Mouse (Mus musculus) lung, adult 2 months (tissue): ENCODE results near the gene Ppia. TPM values are rescaled to one million over a fixed set of nuclear protein-coding genes. Genes with fewer than 3 reads are reported as not detected.

Experiments
- DNase-seq: peaks from one replicate; pipeline ENCODE4 v3.0.0; 2022
- H3K4me1 ChIP-seq: fragments of 200-500 bp; 2 replicates; pipeline ENCODE4 v1.6.1; 2011; ENCODE audit warnings: low read length; ENCODE audit not compliant: control insufficient read depth, insufficient read depth
- H3K4me3 ChIP-seq: fragments of 200-500 bp; replicated peaks from 2 replicates; pipeline ENCODE3; 2011; ENCODE audit warnings: low read depth, mild to moderate bottlenecking, control low read depth, low read length; ENCODE audit errors: extremely low read depth
- CTCF ChIP-seq: fragments of 200-500 bp; IDR thresholded peaks from 2 replicates; pipeline ENCODE4 v1.5.1; 2011; ENCODE audit warnings: mild to moderate bottlenecking, low read length, control low read depth; ENCODE audit not compliant: insufficient read depth
- POLR2A ChIP-seq: fragments of 200-500 bp; IDR thresholded peaks from 2 replicates; pipeline ENCODE4 v1.6.1; 2011; ENCODE audit warnings: low read depth, mild to moderate bottlenecking, control low read depth, low read length, borderline replicate concordance; ENCODE audit errors: extremely low read depth
- WGBS: fragments of 180-500 bp; shearing (Covaris S2); methylation state at CpG from one replicate; pipeline ENCODE4 v1.1.7; 2018; 5-methylcytosine and 5-hydroxymethylcytosine counted together
- polyA plus RNA-seq: library from polyadenylated mRNA; depleted of rRNA; stranded (reverse); fragments of >200 nt; gene quantifications from 2 replicates; pipeline ENCODE4 v1.2.3, GENCODE M21; 2012

The Ppia gene
- polyA plus RNA-seq, 1 experiment: 532 TPM

- 6% methylated on average over 58 of the region's 60 CpGs for WGBS
- no peak for TF ChIP-seq CTCF
- peak; percentile 88 for TF ChIP-seq POLR2A
- DNase-seq: peak; percentile 93
- Histone ChIP-seq H3K4me3 (peak within 1 kb of the TSS; percentile 93), H3K4me1 (peaks cover 9% of the 10 kb centered on the region; the same call in 1 of the 2 replicates)
Observed at GRCm38 (mm10) chr11:6388726-6389413, 26.4 kb upstream of the Ppia start, which contains the start of gene Zmiz2. Zmiz2 (plus strand) TSS chr11:6389074.

- TF ChIP-seq CTCF (no peak), POLR2A (no peak)
- WGBS: 2% methylated on average over 39 of the region's 43 CpGs
- peak overlapping the region; percentile 93 for H3K4me3 ChIP-seq
- no peak for DNase-seq
- H3K4me1 ChIP-seq: peaks cover 9% of the 10 kb centered on the region; the same call in 1 of the 2 replicates
Observed at GRCm38 (mm10) chr11:6389483-6389921, 25.7 kb upstream of the Ppia start.

- TF ChIP-seq POLR2A: no peak
- Histone ChIP-seq H3K4me3 (no peak overlapping the region), H3K4me1 (peaks cover 9% of the 10 kb centered on the region; the same call in 1 of the 2 replicates)
- no peak for DNase-seq
- 76% methylated on average over 8 of the region's 8 CpGs for WGBS
Observed at GRCm38 (mm10) chr11:6390376-6391053, 24.7 kb upstream of the Ppia start.

GRCm38 (mm10) chr11:6391516-6392276 lies 23.5 kb upstream of the Ppia start:
- TF ChIP-seq POLR2A (no peak), CTCF (no peak)
- Histone ChIP-seq H3K4me1 (peaks cover 9% of the 10 kb centered on the region; the same call in 1 of the 2 replicates), H3K4me3 (no peak overlapping the region)
- 75% methylated on average over 8 of the region's 8 CpGs for WGBS
- DNase-seq: no peak

GRCm38 (mm10) chr11:6392857-6393256 lies 22.4 kb upstream of the Ppia start:
- DNase-seq: no peak
- 60% methylated on average over 6 of the region's 6 CpGs for WGBS
- Histone ChIP-seq H3K4me1 (peaks cover 9% of the 10 kb centered on the region; the same call in 1 of the 2 replicates), H3K4me3 (no peak overlapping the region)
- TF ChIP-seq CTCF (no peak), POLR2A (no peak)

- DNase-seq: no peak
- Histone ChIP-seq H3K4me3 (no peak overlapping the region), H3K4me1 (peaks cover 7% of the 10 kb centered on the region; the same call in 1 of the 2 replicates)
- 54% methylated on average over 1 of the region's 1 CpGs for WGBS
- TF ChIP-seq CTCF: no peak
Observed at GRCm38 (mm10) chr11:6393866-6394265, 21.4 kb upstream of the Ppia start.

GRCm38 (mm10) chr11:6395565-6395964 lies 19.7 kb upstream of the Ppia start:
- TF ChIP-seq CTCF: no peak
- TF ChIP-seq POLR2A: no peak
- Histone ChIP-seq H3K4me3 (no peak overlapping the region), H3K4me1 (no peaks in the 10 kb centered on the region; the same call in 1 of the 2 replicates)
- WGBS: 90% methylated on average over 5 of the region's 5 CpGs
- no peak for DNase-seq

- no peaks in the 10 kb centered on the region for H3K4me1 ChIP-seq
- no peak for DNase-seq
- 92% methylated on average over 10 of the region's 10 CpGs for WGBS
- TF ChIP-seq POLR2A (no peak), CTCF (no peak)
- H3K4me3 ChIP-seq: no peak overlapping the region
Observed at GRCm38 (mm10) chr11:6398141-6398540, 17.1 kb upstream of the Ppia start.
